ENCODE assay signal across 8 mouse cellular contexts in genomic region chr11:3330566-3330965, GRCm38 (mm10). TPM values are rescaled to one million over a fixed set of nuclear protein-coding genes. Genes with fewer than 3 reads are reported as not detected.
DNase-seq lines count a peak whose midpoint lies in the region; ATAC-seq and TF ChIP-seq lines count a peak whose summit lies in the region.

No protein-coding gene starts in this region.

- 1% methylated on average over 9 of the region's 9 CpGs for WGBS in hindbrain, embryonic 12.5 days
- WGBS in lung, postnatal 0 days = under 1% methylated on average over 9 of the region's 9 CpGs

- TF ChIP-seq CTCF in lung, postnatal 0 days (IDR thresholded peaks at IDR 0.05) = peak; percentile 69

- TF ChIP-seq EP300 in lung, postnatal 0 days (IDR thresholded peaks at IDR 0.05) = no peak

- peak overlapping the region; percentile 67 for H3K9ac ChIP-seq in hindbrain, embryonic 12.5 days
- H3K9ac ChIP-seq in lung, postnatal 0 days (replicated peaks; ENCODE audit: low read depth) = 0 out of 2 replicates have a peak overlapping the region, but pooled peaks have one; percentile 55

- peaks cover 21% of the 10 kb centered on the region for H3K4me1 ChIP-seq in hindbrain, embryonic 12.5 days
- H3K4me1 ChIP-seq in lung, postnatal 0 days (ENCODE audit: insufficient read depth, low read depth, low read length) = peaks cover 14% of the 10 kb centered on the region; the same call in 1 of the 2 replicates

- no peaks in the 10 kb centered on the region for H3K9me3 ChIP-seq in hindbrain, embryonic 12.5 days (replicated peaks)
- H3K9me3 ChIP-seq in lung, postnatal 0 days (ENCODE audit: low read length) = no peaks in the 10 kb centered on the region

- DNase-seq in MEL-GATA-1-ER (ENCODE audit: extremely low read depth, low read depth) = peak; percentile 61
- peak; percentile 96 for DNase-seq in cerebellum, adult 9-10 months
- DNase-seq in frontal cortex, postnatal 14 days (ENCODE audit: low spot score in 2 of 2) = peak; percentile 75
- DNase-seq in layer of hippocampus, postnatal 14 days (ENCODE audit: low spot score in 2 of 2) = peak; percentile 85 to 94
- peak; percentile 88 for DNase-seq in lung, postnatal 0 days (ENCODE audit: low spot score)
- peak; percentile 52 for DNase-seq in ovary, postnatal 10 days (ENCODE audit: low spot score)
- DNase-seq in thymus, postnatal 0 days (ENCODE audit: low spot score) = peak; percentile 89

- H3K4me3 ChIP-seq in hindbrain, embryonic 12.5 days = peak overlapping the region; percentile 52
- H3K4me3 ChIP-seq in lung, postnatal 0 days (ENCODE audit: low read depth, low read length) = peak overlapping the region; percentile 45

- peak; percentile 53; the same call in 1 of the 2 replicates for ATAC-seq in hindbrain, embryonic 12.5 days (ENCODE audit: low FRiP score)
- peak; percentile 20 for ATAC-seq in lung, postnatal 0 days

- no peaks in the 10 kb centered on the region for H3K36me3 ChIP-seq in hindbrain, embryonic 12.5 days
- H3K36me3 ChIP-seq in lung, postnatal 0 days (ENCODE audit: insufficient read depth, low read length) = no peaks in the 10 kb centered on the region

- H3K4me2 ChIP-seq in hindbrain, embryonic 12.5 days (replicated peaks) = peak overlapping the region; percentile 99
- H3K4me2 ChIP-seq in lung, postnatal 0 days (replicated peaks; ENCODE audit: low read depth, low read length) = peak overlapping the region; percentile 76

- H3K27me3 ChIP-seq in hindbrain, embryonic 12.5 days = peaks cover 5% of the 10 kb centered on the region; the same call in 1 of the 2 replicates
- H3K27me3 ChIP-seq in lung, postnatal 0 days (replicated peaks; ENCODE audit: insufficient read depth, low read length) = no peaks in the 10 kb centered on the region

- H3K27ac ChIP-seq in hindbrain, embryonic 12.5 days = peak overlapping the region; percentile 66
- peak overlapping the region; percentile 90 for H3K27ac ChIP-seq in lung, postnatal 0 days (ENCODE audit: low read length)

RNA-seq across cellular contexts. Expression of gene Pik3ip1, which starts 0.4 kb away (rescaled TPM):
- 19.9 and 22.0 TPM in 2 replicates for polyA plus RNA-seq in hindbrain, embryonic 12.5 days (2016; fragmentation: Nextera tagmentation; extraction: Ambion mirVana)
- 10 to 100 TPM; 29.5 to 35.1 TPM for total RNA-seq in layer of hippocampus, postnatal 14 days (2021)
- 22.7 and 25.5 TPM in 2 replicates for polyA plus RNA-seq in lung, postnatal 0 days (2015; fragmentation: Nextera tagmentation; extraction: Ambion mirVana)
- polyA plus RNA-seq in thymus, postnatal 0 days (2015; fragmentation: Nextera tagmentation; extraction: Ambion mirVana) = 90.2 and 94.4 TPM in 2 replicates

RNA-seq across cellular contexts. Expression of gene Patz1, which starts 41.9 kb away (rescaled TPM):
- polyA plus RNA-seq in hindbrain, embryonic 12.5 days (2016; fragmentation: Nextera tagmentation; extraction: Ambion mirVana) = 115 and 119 TPM in 2 replicates
- 10 to 100 TPM; 50.3 to 50.4 TPM for total RNA-seq in layer of hippocampus, postnatal 14 days (2021)
- polyA plus RNA-seq in lung, postnatal 0 days (2015; fragmentation: Nextera tagmentation; extraction: Ambion mirVana) = 22.9 and 23.2 TPM in 2 replicates
- polyA plus RNA-seq in thymus, postnatal 0 days (2015; fragmentation: Nextera tagmentation; extraction: Ambion mirVana) = 87.6 and 91.1 TPM in 2 replicates

Comparison
In these comparisons a context has a peak if more than half of its experiments do, and no peak if none do; other contexts are left out.
1. Peak in every context shown above with its lines: DNase-seq, ATAC-seq, H3K4me3 ChIP-seq and H3K27ac ChIP-seq.